Mouse (Mus musculus): ENCODE measurements around the gene Lrig3.

DNA sequence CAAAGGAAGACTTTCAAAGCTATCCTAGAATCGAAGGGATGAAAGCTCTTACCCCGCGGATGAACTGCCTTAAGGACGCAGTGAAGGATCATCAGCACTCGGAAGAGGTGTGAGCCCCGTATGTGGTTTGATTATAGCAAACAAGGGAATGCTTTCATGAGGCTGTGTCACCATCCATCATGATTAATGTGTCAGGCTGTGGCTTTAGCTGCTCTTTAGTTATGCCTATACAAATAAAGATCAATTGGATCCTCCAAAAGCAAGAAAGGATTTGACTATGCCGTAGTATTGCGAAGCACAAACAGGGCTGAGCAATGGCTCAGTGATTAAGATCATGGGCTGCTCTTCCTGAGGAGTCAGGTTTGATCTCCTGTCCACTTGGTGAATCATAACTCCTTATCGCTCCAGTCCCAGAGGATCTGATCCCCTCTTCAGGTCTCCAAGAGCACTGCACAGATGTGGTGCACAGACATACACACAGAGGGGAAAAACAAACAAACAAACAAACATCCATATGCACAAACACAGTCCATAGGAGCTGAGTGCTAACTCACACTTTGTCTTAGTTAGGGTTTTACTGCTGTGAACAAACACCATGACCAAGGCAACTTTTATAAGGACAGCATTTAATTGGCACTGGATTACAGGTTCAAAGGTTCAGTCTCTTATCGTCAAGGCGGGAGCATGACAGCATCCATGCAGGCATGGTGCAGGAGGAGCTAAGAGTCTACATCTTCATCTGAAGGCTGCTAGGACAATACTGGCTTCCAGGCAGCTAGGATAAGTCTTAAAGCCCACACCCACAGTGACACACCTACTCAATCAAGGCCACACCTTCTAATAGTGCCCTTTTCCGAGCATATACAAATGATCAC lies 27.2 kb upstream of the Lrig3 start:
- no peak for TF ChIP-seq GATA1 (IDR thresholded peaks at IDR 0.05; ENCODE audit: low read length)
- TF ChIP-seq TAL1 (IDR thresholded peaks at IDR 0.05; ENCODE audit: low read length) = no peak
